Mouse (Mus musculus): ENCODE results near the gene Uhrf1. TPM values are rescaled to one million over a fixed set of nuclear protein-coding genes. Genes with fewer than 3 reads are reported as not detected.

Gene Uhrf1
- total RNA-seq, 1 experiment, result 238 TPM

GRCm38 (mm10) chr17:56305826-56306225 is 2.7 kb downstream of the Uhrf1 start:
- TF ChIP-seq ZC3H11A (IDR thresholded peaks at IDR 0.05; ENCODE audit: borderline replicate concordance, low read depth, low read length) (no peak), CHD2 (IDR thresholded peaks at IDR 0.05; ENCODE audit: low read depth, low read length) (no peak), HCFC1 (IDR thresholded peaks at IDR 0.05; ENCODE audit: borderline replicate concordance, insufficient read depth, low read length) (no peak), ZNF384 (IDR thresholded peaks at IDR 0.05; ENCODE audit: low read depth, low read length) (no peak), MAFK (IDR thresholded peaks at IDR 0.05; ENCODE audit: insufficient read depth, low read depth, low read length) (no peak)
- H3K4me3 ChIP-seq (ENCODE audit: insufficient read depth in 1 of 2, low read depth in 1 of 2, low read length in 2 of 2, poor library complexity in 1 of 2, severe bottlenecking in 1 of 2), result peak overlapping the region; percentile 6 to 91; a peak in 2 of 4 replicates
- H3K27ac ChIP-seq (ENCODE audit: insufficient read depth, low read depth, low read length, poor library complexity, severe bottlenecking), result no peak overlapping the region
- H3K9ac ChIP-seq (ENCODE audit: insufficient read depth, low read depth, low read length, poor library complexity, severe bottlenecking), result no peak overlapping the region
- no peaks in the 10 kb centered on the region for H3K9me3 ChIP-seq (ENCODE audit: control insufficient read depth, insufficient read depth, low read depth, low read length)
- H3K36me3 ChIP-seq (ENCODE audit: control insufficient read depth, insufficient read depth, low read length, poor library complexity, severe bottlenecking), result peaks cover 59% of the 10 kb centered on the region
- in situ Hi-C loops (cut with MboI; ENCODE audit: low sequenced_read_pairs in 2 of 2, unreplicated experiment in 2 of 2), result no loop called here
- no peak for DNase-seq (ENCODE audit: low read depth, low spot score)
- peaks cover 4 to 27% of the 10 kb centered on the region in 2 experiments; a peak in 3 of 4 replicates for H3K4me1 ChIP-seq (ENCODE audit: control insufficient read depth in 2 of 2, insufficient read depth in 2 of 2, low read length in 2 of 2, poor library complexity in 1 of 2)

DNA sequence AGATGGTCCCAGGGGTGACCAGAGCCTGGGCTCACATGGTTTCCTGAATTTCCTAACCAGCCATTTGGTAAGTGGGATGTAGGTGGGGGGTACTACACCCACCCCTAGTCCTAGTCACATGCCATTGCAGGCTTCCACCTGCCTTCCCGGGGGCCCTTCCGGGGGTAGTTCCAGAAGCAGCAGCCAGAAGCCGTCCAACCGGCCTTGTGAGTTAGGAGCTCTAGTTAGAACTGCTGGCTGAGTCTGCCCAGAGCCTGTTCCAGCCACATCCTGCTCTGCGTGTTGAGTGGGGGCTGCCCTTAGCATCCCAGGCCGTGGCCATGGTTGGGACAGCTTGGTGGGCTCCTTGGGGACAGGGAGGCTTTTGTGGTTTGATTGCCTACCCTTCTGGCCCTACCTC is 5.0 kb downstream of the Uhrf1 start:
- no peak for TF ChIP-seq CHD2 (IDR thresholded peaks at IDR 0.05; ENCODE audit: low read depth, low read length)
- no peak for TF ChIP-seq HCFC1 (IDR thresholded peaks at IDR 0.05; ENCODE audit: borderline replicate concordance, insufficient read depth, low read length)
- no peak for TF ChIP-seq MAFK (IDR thresholded peaks at IDR 0.05; ENCODE audit: insufficient read depth, low read depth, low read length)
- TF ChIP-seq ZNF384 (IDR thresholded peaks at IDR 0.05; ENCODE audit: low read depth, low read length), result no peak
- TF ChIP-seq ZC3H11A (IDR thresholded peaks at IDR 0.05; ENCODE audit: borderline replicate concordance, low read depth, low read length), result no peak
- in situ Hi-C loops (cut with MboI; ENCODE audit: low sequenced_read_pairs in 2 of 2, unreplicated experiment in 2 of 2), result no loop called here
- no peak overlapping the region for H3K9ac ChIP-seq (ENCODE audit: insufficient read depth, low read depth, low read length, poor library complexity, severe bottlenecking)

GRCm38 (mm10) chr17:56309191-56309945 is 6.2 kb downstream of the Uhrf1 start:
- Histone ChIP-seq H3K9me3 (ENCODE audit: control insufficient read depth, insufficient read depth, low read depth, low read length) (no peaks in the 10 kb centered on the region), H3K9ac (ENCODE audit: insufficient read depth, low read depth, low read length, poor library complexity, severe bottlenecking) (no peak overlapping the region), H3K27ac (ENCODE audit: insufficient read depth, low read depth, low read length, poor library complexity, severe bottlenecking) (no peak overlapping the region), H3K4me1 (ENCODE audit: control insufficient read depth in 2 of 2, insufficient read depth in 2 of 2, low read length in 2 of 2, poor library complexity in 1 of 2) (peaks cover 2 to 17% of the 10 kb centered on the region in 2 experiments; a peak in 3 of 4 replicates), H3K4me3 (ENCODE audit: insufficient read depth in 1 of 2, low read depth in 1 of 2, low read length in 2 of 2, poor library complexity in 1 of 2, severe bottlenecking in 1 of 2) (no peak overlapping the region), H3K36me3 (ENCODE audit: control insufficient read depth, insufficient read depth, low read length, poor library complexity, severe bottlenecking) (peaks cover 94% of the 10 kb centered on the region)
- no peak for TF ChIP-seq ZNF384 (IDR thresholded peaks at IDR 0.05; ENCODE audit: low read depth, low read length)
- TF ChIP-seq MAFK (IDR thresholded peaks at IDR 0.05; ENCODE audit: insufficient read depth, low read depth, low read length), result no peak
- TF ChIP-seq ZC3H11A (IDR thresholded peaks at IDR 0.05; ENCODE audit: borderline replicate concordance, low read depth, low read length), result no peak
- TF ChIP-seq HCFC1 (IDR thresholded peaks at IDR 0.05; ENCODE audit: borderline replicate concordance, insufficient read depth, low read length), result no peak
- TF ChIP-seq CHD2 (IDR thresholded peaks at IDR 0.05; ENCODE audit: low read depth, low read length), result no peak
- DNase-seq (ENCODE audit: low read depth, low spot score), result no peak
- in situ Hi-C loops (cut with MboI; ENCODE audit: low sequenced_read_pairs in 2 of 2, unreplicated experiment in 2 of 2), result no loop called here

More for the DNA sequence above, 5.0 kb downstream of the Uhrf1 start:
- H3K36me3 ChIP-seq (ENCODE audit: control insufficient read depth, insufficient read depth, low read length, poor library complexity, severe bottlenecking), result peaks cover 82% of the 10 kb centered on the region
- H3K4me1 ChIP-seq (ENCODE audit: control insufficient read depth in 2 of 2, insufficient read depth in 2 of 2, low read length in 2 of 2, poor library complexity in 1 of 2), result peaks cover 2 to 17% of the 10 kb centered on the region in 2 experiments; a peak in 3 of 4 replicates
- H3K9me3 ChIP-seq (ENCODE audit: control insufficient read depth, insufficient read depth, low read depth, low read length), result no peaks in the 10 kb centered on the region
- H3K27ac ChIP-seq (ENCODE audit: insufficient read depth, low read depth, low read length, poor library complexity, severe bottlenecking), result no peak overlapping the region
- H3K4me3 ChIP-seq (ENCODE audit: insufficient read depth in 1 of 2, low read depth in 1 of 2, low read length in 2 of 2, poor library complexity in 1 of 2, severe bottlenecking in 1 of 2), result no peak overlapping the region
- no peak for DNase-seq (ENCODE audit: low read depth, low spot score)

DNA sequence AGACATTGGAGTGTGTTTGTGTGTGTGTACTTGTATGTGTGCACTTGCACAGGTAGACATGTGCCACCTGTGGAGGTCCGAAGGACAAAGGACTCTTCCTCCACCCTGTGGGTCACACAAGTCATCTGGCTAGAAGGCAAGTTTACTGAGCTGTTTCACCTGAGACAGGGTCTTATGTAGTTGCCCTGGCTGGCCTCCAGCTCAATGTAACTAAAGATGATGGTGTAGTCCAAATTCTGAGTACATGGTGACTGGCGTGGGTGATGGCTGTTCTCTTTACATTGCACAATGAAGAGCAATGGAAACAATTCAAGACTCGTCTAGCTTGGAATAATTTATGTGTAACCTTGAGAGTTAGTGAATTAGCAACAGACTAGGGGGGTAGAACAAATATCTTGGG is 21.3 kb downstream of the Uhrf1 start:
- H3K36me3 ChIP-seq (ENCODE audit: control insufficient read depth, insufficient read depth, low read length, poor library complexity, severe bottlenecking), result peaks cover 34% of the 10 kb centered on the region
- no peak overlapping the region for H3K4me3 ChIP-seq (ENCODE audit: insufficient read depth in 1 of 2, low read depth in 1 of 2, low read length in 2 of 2, poor library complexity in 1 of 2, severe bottlenecking in 1 of 2)
- H3K27ac ChIP-seq (ENCODE audit: insufficient read depth, low read depth, low read length, poor library complexity, severe bottlenecking), result no peak overlapping the region
- DNase-seq (ENCODE audit: low read depth, low spot score), result no peak
- no peak overlapping the region for H3K9ac ChIP-seq (ENCODE audit: insufficient read depth, low read depth, low read length, poor library complexity, severe bottlenecking)
- in situ Hi-C loops (cut with MboI; ENCODE audit: low sequenced_read_pairs in 2 of 2, unreplicated experiment in 2 of 2), result no loop called here
- peaks cover 1 to 10% of the 10 kb centered on the region in 2 experiments; a peak in 2 of 4 replicates for H3K4me1 ChIP-seq (ENCODE audit: control insufficient read depth in 2 of 2, insufficient read depth in 2 of 2, low read length in 2 of 2, poor library complexity in 1 of 2)
- no peak for TF ChIP-seq CHD2 (IDR thresholded peaks at IDR 0.05; ENCODE audit: low read depth, low read length)
- no peak for TF ChIP-seq ZC3H11A (IDR thresholded peaks at IDR 0.05; ENCODE audit: borderline replicate concordance, low read depth, low read length)
- TF ChIP-seq ZNF384 (IDR thresholded peaks at IDR 0.05; ENCODE audit: low read depth, low read length), result no peak
- no peak for TF ChIP-seq HCFC1 (IDR thresholded peaks at IDR 0.05; ENCODE audit: borderline replicate concordance, insufficient read depth, low read length)
- TF ChIP-seq MAFK (IDR thresholded peaks at IDR 0.05; ENCODE audit: insufficient read depth, low read depth, low read length), result no peak
- no peaks in the 10 kb centered on the region for H3K9me3 ChIP-seq (ENCODE audit: control insufficient read depth, insufficient read depth, low read depth, low read length)

Measured in ES-E14 (cell line).